Mouse (Mus musculus): ENCODE results near the gene Prkg2.

DNA sequence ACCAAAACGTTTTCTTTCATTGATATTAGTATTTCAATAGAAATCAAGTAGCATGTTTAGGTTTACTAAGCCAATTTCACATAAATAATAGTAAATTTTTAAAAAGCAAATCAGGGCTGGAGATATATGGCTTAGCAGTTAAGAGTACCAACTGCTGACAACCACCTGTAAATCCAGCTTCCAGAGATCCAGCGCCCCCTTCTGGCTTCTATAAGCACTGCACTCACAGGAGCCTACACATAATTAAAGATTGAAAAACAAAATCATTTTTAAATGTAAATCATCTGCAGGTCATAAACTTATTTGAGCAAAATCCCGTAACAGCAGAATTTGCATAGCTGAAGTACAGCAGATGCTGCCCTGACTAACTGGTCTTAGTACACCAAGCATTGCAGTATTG is 10.8 kb downstream of the Prkg2 start:
- TF ChIP-seq CTCF (conservative IDR thresholded peaks at IDR 0.05; ENCODE audit: low read length): peak; percentile 78
- TF ChIP-seq POU5F1 (IDR thresholded peaks at IDR 0.05; ENCODE audit: borderline replicate concordance, low read length): no peak
- TF ChIP-seq NANOG (IDR thresholded peaks at IDR 0.05; ENCODE audit: borderline replicate concordance, low read length): no peak

Measured in E14TG2a.4 (cell line).